Mouse (Mus musculus): ENCODE measurements around the gene Acss3. TPM values are rescaled to one million over a fixed set of nuclear protein-coding genes. Genes with fewer than 3 reads are reported as not detected.

The Acss3 gene
- polyA plus RNA-seq, 1 experiment from 2014 or later, result 3.6 TPM

GRCm38 (mm10) chr10:107119135-107119534, 4.3 kb downstream of the Acss3 start:
- ATAC-seq (ENCODE audit: insufficient number of reproducible peaks, low FRiP score, low TSS enrichment, low read depth) (no peak), DNase-seq (ENCODE audit: low spot score) (no peak)
- Histone ChIP-seq H3K4me1 (ENCODE audit: control insufficient read depth, insufficient read depth, low read length) (no peaks in the 10 kb centered on the region), H3K27me3 (ENCODE audit: control insufficient read depth, insufficient read depth, low read length) (no peaks in the 10 kb centered on the region), H3K4me3 (ENCODE audit: low read depth, low read length) (no peak overlapping the region), H3K9ac (ENCODE audit: low read length) (no peak overlapping the region), H3K27ac (replicated peaks; ENCODE audit: low read depth, low read length) (no peak overlapping the region), H3K9me3 (ENCODE audit: control insufficient read depth, low read length) (no peaks in the 10 kb centered on the region), H3K36me3 (ENCODE audit: control insufficient read depth, insufficient read depth, low read length) (no peaks in the 10 kb centered on the region), H3K4me2 (ENCODE audit: low read depth, severe bottlenecking) (no peak overlapping the region)
- WGBS, result 85% methylated on average over 2 of the region's 2 CpGs

- Histone ChIP-seq H3K9me3 (ENCODE audit: control insufficient read depth, low read length) (no peaks in the 10 kb centered on the region), H3K4me3 (ENCODE audit: low read depth, low read length) (no peak overlapping the region), H3K4me2 (ENCODE audit: low read depth, severe bottlenecking) (no peak overlapping the region), H3K9ac (ENCODE audit: low read length) (no peak overlapping the region), H3K36me3 (ENCODE audit: control insufficient read depth, insufficient read depth, low read length) (no peaks in the 10 kb centered on the region), H3K27ac (replicated peaks; ENCODE audit: low read depth, low read length) (no peak overlapping the region), H3K27me3 (ENCODE audit: control insufficient read depth, insufficient read depth, low read length) (no peaks in the 10 kb centered on the region), H3K4me1 (ENCODE audit: control insufficient read depth, insufficient read depth, low read length) (no peaks in the 10 kb centered on the region)
- DNase-seq (ENCODE audit: low spot score) (no peak), ATAC-seq (ENCODE audit: insufficient number of reproducible peaks, low FRiP score, low TSS enrichment, low read depth) (no peak)
- 78% methylated on average over 4 of the region's 4 CpGs for WGBS
Measured at GRCm38 (mm10) chr10:107116709-107117267, 6.7 kb downstream of the Acss3 start.

- Histone ChIP-seq H3K36me3 (ENCODE audit: control insufficient read depth, insufficient read depth, low read length) (no peaks in the 10 kb centered on the region), H3K27me3 (ENCODE audit: control insufficient read depth, insufficient read depth, low read length) (no peaks in the 10 kb centered on the region), H3K4me2 (ENCODE audit: low read depth, severe bottlenecking) (no peak overlapping the region), H3K4me3 (ENCODE audit: low read depth, low read length) (no peak overlapping the region), H3K9me3 (ENCODE audit: control insufficient read depth, low read length) (no peaks in the 10 kb centered on the region), H3K9ac (ENCODE audit: low read length) (no peak overlapping the region), H3K27ac (replicated peaks; ENCODE audit: low read depth, low read length) (no peak overlapping the region), H3K4me1 (ENCODE audit: control insufficient read depth, insufficient read depth, low read length) (no peaks in the 10 kb centered on the region)
- ATAC-seq (ENCODE audit: insufficient number of reproducible peaks, low FRiP score, low TSS enrichment, low read depth), result no peak
- DNase-seq (ENCODE audit: low spot score), result no peak
- 33% methylated on average over 1 of the region's 1 CpGs for WGBS
Measured at GRCm38 (mm10) chr10:107115930-107116642, 7.4 kb downstream of the Acss3 start.

GRCm38 (mm10) chr10:107115121-107115520, 8.3 kb downstream of the Acss3 start:
- ATAC-seq (ENCODE audit: insufficient number of reproducible peaks, low FRiP score, low TSS enrichment, low read depth) (no peak), DNase-seq (ENCODE audit: low spot score) (no peak)
- H3K36me3 ChIP-seq (ENCODE audit: control insufficient read depth, insufficient read depth, low read length), result no peaks in the 10 kb centered on the region
- no peaks in the 10 kb centered on the region for H3K4me1 ChIP-seq (ENCODE audit: control insufficient read depth, insufficient read depth, low read length)
- no peaks in the 10 kb centered on the region for H3K27me3 ChIP-seq (ENCODE audit: control insufficient read depth, insufficient read depth, low read length)
- 67% methylated on average over 1 of the region's 1 CpGs for WGBS
- H3K9ac ChIP-seq (ENCODE audit: low read length), result no peak overlapping the region
- H3K4me3 ChIP-seq (ENCODE audit: low read depth, low read length), result no peak overlapping the region
- no peak overlapping the region for H3K4me2 ChIP-seq (ENCODE audit: low read depth, severe bottlenecking)
- no peaks in the 10 kb centered on the region for H3K9me3 ChIP-seq (ENCODE audit: control insufficient read depth, low read length)
- no peak overlapping the region for H3K27ac ChIP-seq (replicated peaks; ENCODE audit: low read depth, low read length)

GRCm38 (mm10) chr10:107094452-107094851, 29.0 kb downstream of the Acss3 start:
- H3K9ac ChIP-seq (ENCODE audit: low read length), result no peak overlapping the region
- no peak overlapping the region for H3K4me2 ChIP-seq (ENCODE audit: low read depth, severe bottlenecking)
- DNase-seq (ENCODE audit: low spot score) (no peak), ATAC-seq (ENCODE audit: insufficient number of reproducible peaks, low FRiP score, low TSS enrichment, low read depth) (no peak)
- no peaks in the 10 kb centered on the region for H3K27me3 ChIP-seq (ENCODE audit: control insufficient read depth, insufficient read depth, low read length)
- no peaks in the 10 kb centered on the region for H3K4me1 ChIP-seq (ENCODE audit: control insufficient read depth, insufficient read depth, low read length)
- H3K9me3 ChIP-seq (ENCODE audit: control insufficient read depth, low read length), result no peaks in the 10 kb centered on the region
- 81% methylated on average over 3 of the region's 3 CpGs for WGBS
- H3K36me3 ChIP-seq (ENCODE audit: control insufficient read depth, insufficient read depth, low read length), result no peaks in the 10 kb centered on the region
- no peak overlapping the region for H3K4me3 ChIP-seq (ENCODE audit: low read depth, low read length)
- no peak overlapping the region for H3K27ac ChIP-seq (replicated peaks; ENCODE audit: low read depth, low read length)

GRCm38 (mm10) chr10:107053846-107054624, 69.4 kb downstream of the Acss3 start:
- H3K4me1 ChIP-seq (ENCODE audit: control insufficient read depth, insufficient read depth, low read length), result no peaks in the 10 kb centered on the region
- H3K36me3 ChIP-seq (ENCODE audit: control insufficient read depth, insufficient read depth, low read length), result no peaks in the 10 kb centered on the region
- no peak for DNase-seq (ENCODE audit: low spot score)
- no peaks in the 10 kb centered on the region for H3K27me3 ChIP-seq (ENCODE audit: control insufficient read depth, insufficient read depth, low read length)
- no peak overlapping the region for H3K4me2 ChIP-seq (ENCODE audit: low read depth, severe bottlenecking)
- no peak overlapping the region for H3K27ac ChIP-seq (replicated peaks; ENCODE audit: low read depth, low read length)
- no peak overlapping the region for H3K4me3 ChIP-seq (ENCODE audit: low read depth, low read length)
- H3K9ac ChIP-seq (ENCODE audit: low read length), result no peak overlapping the region
- ATAC-seq (ENCODE audit: insufficient number of reproducible peaks, low FRiP score, low TSS enrichment, low read depth), result no peak
- no peaks in the 10 kb centered on the region for H3K9me3 ChIP-seq (ENCODE audit: control insufficient read depth, low read length)
- 73% methylated on average over 4 of the region's 4 CpGs for WGBS

GRCm38 (mm10) chr10:107050489-107050888, 73.0 kb downstream of the Acss3 start:
- no peaks in the 10 kb centered on the region for H3K9me3 ChIP-seq (ENCODE audit: control insufficient read depth, low read length)
- H3K27ac ChIP-seq (replicated peaks; ENCODE audit: low read depth, low read length), result no peak overlapping the region
- no peaks in the 10 kb centered on the region for H3K4me1 ChIP-seq (ENCODE audit: control insufficient read depth, insufficient read depth, low read length)
- H3K27me3 ChIP-seq (ENCODE audit: control insufficient read depth, insufficient read depth, low read length), result no peaks in the 10 kb centered on the region
- WGBS, result 81% methylated on average over 2 of the region's 2 CpGs
- no peaks in the 10 kb centered on the region for H3K36me3 ChIP-seq (ENCODE audit: control insufficient read depth, insufficient read depth, low read length)
- DNase-seq (ENCODE audit: low spot score) (no peak), ATAC-seq (ENCODE audit: insufficient number of reproducible peaks, low FRiP score, low TSS enrichment, low read depth) (no peak)
- no peak overlapping the region for H3K9ac ChIP-seq (ENCODE audit: low read length)
- H3K4me3 ChIP-seq (ENCODE audit: low read depth, low read length), result no peak overlapping the region
- H3K4me2 ChIP-seq (ENCODE audit: low read depth, severe bottlenecking), result no peak overlapping the region

- WGBS, result 93% methylated on average over 1 of the region's 1 CpGs
Measured at GRCm38 (mm10) chr10:107042656-107043055, 80.8 kb downstream of the Acss3 start.

More at GRCm38 (mm10) chr10:107042656-107043055, 80.8 kb downstream of the Acss3 start:
- Histone ChIP-seq H3K27me3 (ENCODE audit: control insufficient read depth, insufficient read depth, low read length) (no peaks in the 10 kb centered on the region), H3K36me3 (ENCODE audit: control insufficient read depth, insufficient read depth, low read length) (no peaks in the 10 kb centered on the region), H3K27ac (replicated peaks; ENCODE audit: low read depth, low read length) (no peak overlapping the region), H3K4me3 (ENCODE audit: low read depth, low read length) (no peak overlapping the region), H3K9me3 (ENCODE audit: control insufficient read depth, low read length) (no peaks in the 10 kb centered on the region), H3K9ac (ENCODE audit: low read length) (no peak overlapping the region), H3K4me2 (ENCODE audit: low read depth, severe bottlenecking) (no peak overlapping the region), H3K4me1 (ENCODE audit: control insufficient read depth, insufficient read depth, low read length) (no peaks in the 10 kb centered on the region)
- DNase-seq (ENCODE audit: low spot score) (no peak), ATAC-seq (ENCODE audit: insufficient number of reproducible peaks, low FRiP score, low TSS enrichment, low read depth) (no peak)

Measured in limb, embryonic 11.5 days (tissue).